Mouse (Mus musculus): Measurements from ENCODE around the gene Tbx18.

DNA sequence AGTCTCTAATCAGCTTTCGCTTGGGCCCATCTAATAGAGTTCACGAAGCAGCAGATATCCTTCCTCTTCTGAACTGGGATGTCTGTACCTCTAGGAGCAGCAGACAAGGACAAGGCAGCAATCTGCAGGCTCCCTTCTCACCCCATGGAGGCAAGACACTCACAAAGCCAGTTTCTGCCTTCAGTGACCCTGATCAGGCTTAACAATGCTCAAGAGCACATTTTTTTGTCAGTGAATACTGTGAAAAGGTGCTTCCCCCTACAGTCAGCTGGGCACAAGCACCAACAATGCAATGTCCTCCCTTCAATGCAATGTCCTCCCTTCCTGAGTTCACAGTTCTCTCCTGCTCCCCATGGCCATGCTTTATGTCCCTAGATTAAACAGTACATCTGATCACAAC is 9.3 kb downstream of the Tbx18 start:
- TF ChIP-seq CTCF (conservative IDR thresholded peaks at IDR 0.05; ENCODE audit: low read length) = no peak
- TF ChIP-seq NANOG (IDR thresholded peaks at IDR 0.05; ENCODE audit: borderline replicate concordance, low read length) = no peak
